Mouse (Mus musculus): ENCODE results near the gene Zfp87. TPM values are rescaled to one million over a fixed set of nuclear protein-coding genes. Genes with fewer than 3 reads are reported as not detected.

Gene Zfp87
- polyA plus RNA-seq (2015; fragmentation: Nextera tagmentation; extraction: Ambion mirVana), result 32.2 and 37.2 TPM in 2 replicates

DNA sequence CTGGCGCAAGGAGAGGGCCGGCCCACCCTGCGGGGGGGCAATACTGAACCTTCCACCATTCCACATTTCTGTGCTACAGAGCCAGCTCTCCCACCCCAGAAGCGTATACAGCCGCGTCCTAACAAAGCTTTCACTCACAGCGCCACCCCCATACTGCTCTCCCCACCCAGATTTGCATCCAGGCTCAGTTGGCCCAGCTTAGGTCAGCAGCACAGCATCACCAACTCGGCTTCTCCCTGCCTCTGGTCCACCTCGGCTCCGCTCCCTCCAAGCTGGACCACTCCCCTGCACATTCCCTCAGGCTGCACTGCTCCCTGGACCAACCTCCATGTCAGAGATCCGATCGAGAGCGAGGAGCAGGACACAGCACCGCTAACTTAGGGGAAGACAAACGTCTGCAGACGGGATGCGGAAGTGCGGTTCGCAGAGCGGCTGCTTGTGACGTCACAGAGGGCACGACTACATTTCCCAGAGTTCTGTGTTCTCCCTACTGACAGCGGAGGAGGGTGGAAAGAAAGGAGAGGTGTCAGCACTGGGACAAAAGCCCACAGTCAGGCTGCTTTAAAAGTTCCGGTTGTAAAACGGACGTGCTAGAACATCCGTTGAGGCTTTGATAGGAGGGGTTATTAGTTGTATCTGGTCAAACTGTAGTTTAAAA is at the start of gene Zfp87, which contains the start of gene Gm26965:
TSS of gene Zfp87 (minus strand) at position 425 of the 658 bp plus-strand sequence.
TSS of gene Gm26965 (minus strand) at position 399 of the 658 bp plus-strand sequence.
- H3K27ac ChIP-seq (replicated peaks), result peak within 1 kb of the TSS; percentile 79
- H3K36me3 ChIP-seq, result peaks cover 6% of the 10 kb centered on the region
- no peaks in the 10 kb centered on the region for H3K27me3 ChIP-seq
- no peaks in the 10 kb centered on the region for H3K9me3 ChIP-seq
- ATAC-seq (ENCODE audit: low FRiP score, low read depth), result peak; percentile 99
- peak within 1 kb of the TSS; percentile 62 for H3K9ac ChIP-seq
- H3K4me1 ChIP-seq (replicated peaks), result peaks cover 23% of the 10 kb centered on the region
- under 1% methylated on average over 27 of the region's 27 CpGs for WGBS
- H3K4me3 ChIP-seq, result peak within 1 kb of the TSS; percentile 63
- H3K4me2 ChIP-seq, result peak within 1 kb of the TSS; percentile 95

DNA sequence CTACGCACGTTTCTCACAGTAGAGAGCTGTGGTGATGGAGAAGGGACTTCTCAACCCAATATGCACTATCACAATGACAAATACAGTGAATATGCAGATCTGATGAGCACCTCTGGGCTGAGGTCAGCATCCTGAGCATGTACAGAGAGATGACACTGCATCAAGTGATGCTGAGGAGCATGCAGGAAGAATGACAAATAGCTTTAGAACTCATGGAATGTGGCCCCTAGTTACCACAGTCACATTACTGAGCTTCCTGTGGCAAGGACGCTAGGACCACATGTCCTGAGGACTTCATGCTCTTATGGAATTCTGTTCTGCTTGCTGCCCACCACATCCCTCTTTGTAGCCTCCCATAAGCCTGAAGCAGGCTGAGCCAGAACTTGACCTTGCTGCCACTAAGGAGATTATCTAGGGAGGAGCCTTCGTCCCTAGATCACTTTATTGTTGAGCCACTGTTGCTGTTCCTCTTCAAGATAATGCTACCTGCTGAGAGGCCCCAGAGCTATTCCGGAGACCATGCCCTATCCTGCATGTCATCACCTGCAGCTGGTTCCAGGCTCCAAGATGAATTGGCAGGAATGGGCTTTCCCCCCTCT is 46.7 kb upstream of the Zfp87 start:
- H3K4me1 ChIP-seq (replicated peaks), result no peaks in the 10 kb centered on the region
- no peak overlapping the region for H3K27ac ChIP-seq (replicated peaks)
- H3K4me3 ChIP-seq, result no peak overlapping the region
- no peak for ATAC-seq (ENCODE audit: low FRiP score, low read depth)
- no peaks in the 10 kb centered on the region for H3K36me3 ChIP-seq
- H3K27me3 ChIP-seq, result no peaks in the 10 kb centered on the region
- no peak overlapping the region for H3K4me2 ChIP-seq
- no peaks in the 10 kb centered on the region for H3K9me3 ChIP-seq
- 79% methylated on average over 5 of the region's 5 CpGs for WGBS
- no peak overlapping the region for H3K9ac ChIP-seq

DNA sequence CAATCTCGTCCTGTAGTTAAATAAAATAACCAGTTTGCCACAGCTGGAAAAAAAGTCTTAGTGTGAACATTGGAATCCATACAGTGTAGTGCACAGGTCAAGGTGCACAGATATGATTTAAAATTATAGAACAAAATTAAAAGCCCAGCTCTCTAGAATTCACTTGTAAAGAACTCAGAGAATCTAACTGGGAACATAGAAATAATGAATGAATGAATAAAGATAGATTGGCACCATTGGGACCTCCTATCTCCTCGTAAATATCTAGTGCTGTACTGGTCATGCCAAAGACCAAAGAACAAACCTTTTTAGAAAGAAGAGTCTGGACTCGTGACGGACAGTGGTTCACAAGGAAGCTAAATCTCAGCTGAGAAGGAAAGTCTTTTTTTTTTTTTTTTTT is 27.8 kb upstream of the Zfp87 start, which contains the start of gene Zfp748:
TSS of gene Zfp748 (minus strand) at position 101 of the 400 bp plus-strand sequence.
- Histone ChIP-seq H3K27ac (replicated peaks) (peak within 1 kb of the TSS; percentile 81), H3K9ac (peak within 1 kb of the TSS; percentile 65), H3K27me3 (no peaks in the 10 kb centered on the region), H3K4me1 (replicated peaks) (peaks cover 19% of the 10 kb centered on the region), H3K4me2 (peak within 1 kb of the TSS; percentile 64), H3K36me3 (no peaks in the 10 kb centered on the region), H3K4me3 (peak within 1 kb of the TSS; percentile 69), H3K9me3 (no peaks in the 10 kb centered on the region)
- ATAC-seq (ENCODE audit: low FRiP score, low read depth), result no peak
- WGBS, result 78% methylated on average over 4 of the region's 4 CpGs

DNA sequence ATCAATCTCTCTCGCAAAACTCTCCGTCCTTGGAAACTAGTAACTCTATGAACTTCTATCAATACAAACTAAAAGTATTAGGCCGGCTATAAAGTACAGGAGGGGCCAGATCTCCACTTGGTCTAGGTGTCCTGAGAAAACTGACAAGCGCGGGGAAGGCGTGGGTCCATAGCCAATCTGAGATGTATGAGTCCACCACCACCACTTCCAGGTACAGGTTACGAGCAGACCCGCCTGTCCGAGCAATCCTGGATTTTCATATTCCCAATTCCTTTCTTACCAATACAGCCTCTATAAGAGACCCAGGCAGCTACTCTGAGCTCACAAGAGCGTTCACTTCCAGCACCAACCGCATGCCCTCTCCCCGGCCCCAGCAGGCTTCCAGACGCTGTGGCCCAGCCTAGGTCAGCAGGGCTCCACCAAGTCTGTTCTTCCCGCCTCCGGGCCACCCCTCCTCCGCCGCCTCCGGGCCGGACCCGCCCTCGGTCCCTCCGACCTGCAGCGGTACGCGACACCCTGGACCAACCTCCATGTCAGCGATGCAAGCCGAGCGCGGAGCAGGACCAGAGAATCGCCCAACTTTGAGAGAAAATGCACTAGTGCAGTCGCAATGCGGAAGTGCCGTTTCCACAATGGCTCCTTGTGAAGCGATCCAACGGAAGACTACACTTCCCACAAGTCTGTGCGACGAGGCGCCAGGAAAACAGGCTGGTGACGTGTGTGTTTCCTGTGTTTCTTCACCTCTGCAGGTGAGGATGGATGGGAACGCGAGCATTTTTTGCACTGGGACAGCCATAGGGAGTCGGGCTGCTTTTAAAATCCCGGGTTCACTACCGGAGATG is 26.7 kb upstream of the Zfp87 start:
- H3K4me1 ChIP-seq (replicated peaks), result peaks cover 19% of the 10 kb centered on the region
- 1% methylated on average over 44 of the region's 44 CpGs for WGBS
- peak overlapping the region; percentile 65 for H3K9ac ChIP-seq
- peak overlapping the region; percentile 69 for H3K4me3 ChIP-seq
- peak; percentile 99 for ATAC-seq (ENCODE audit: low FRiP score, low read depth)
- no peaks in the 10 kb centered on the region for H3K9me3 ChIP-seq
- H3K36me3 ChIP-seq, result no peaks in the 10 kb centered on the region
- peak overlapping the region; percentile 81 for H3K27ac ChIP-seq (replicated peaks)
- H3K27me3 ChIP-seq, result no peaks in the 10 kb centered on the region
- H3K4me2 ChIP-seq, result peak overlapping the region; percentile 64

DNA sequence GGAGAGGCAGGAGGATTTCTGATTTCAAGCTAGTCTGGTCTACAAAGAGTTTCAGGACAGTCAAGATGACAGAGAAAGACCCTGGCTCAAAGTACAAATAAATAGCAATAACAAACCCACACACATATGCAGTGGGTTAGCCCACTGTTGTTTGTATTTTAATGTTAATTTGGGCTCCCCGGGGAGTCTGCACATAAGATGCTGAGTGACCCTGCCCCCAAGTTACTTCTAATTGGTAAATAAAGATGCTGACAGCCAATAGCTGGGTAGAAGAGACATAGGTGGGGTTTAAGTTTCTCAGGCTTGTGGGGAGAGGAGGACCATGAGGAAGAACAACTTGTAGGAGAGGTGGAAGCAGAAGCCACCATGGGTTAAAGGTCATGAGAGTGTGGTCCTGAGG is 20.0 kb upstream of the Zfp87 start:
- Histone ChIP-seq H3K9ac (no peak overlapping the region), H3K4me3 (no peak overlapping the region), H3K27ac (replicated peaks) (no peak overlapping the region), H3K4me2 (no peak overlapping the region), H3K27me3 (no peaks in the 10 kb centered on the region), H3K4me1 (replicated peaks) (peaks cover 6% of the 10 kb centered on the region; the same call in 1 of the 2 replicates), H3K36me3 (peaks cover 40% of the 10 kb centered on the region), H3K9me3 (peaks cover 4% of the 10 kb centered on the region)
- ATAC-seq (ENCODE audit: low FRiP score, low read depth), result no peak
- 92% methylated on average over 1 of the region's 1 CpGs for WGBS

DNA sequence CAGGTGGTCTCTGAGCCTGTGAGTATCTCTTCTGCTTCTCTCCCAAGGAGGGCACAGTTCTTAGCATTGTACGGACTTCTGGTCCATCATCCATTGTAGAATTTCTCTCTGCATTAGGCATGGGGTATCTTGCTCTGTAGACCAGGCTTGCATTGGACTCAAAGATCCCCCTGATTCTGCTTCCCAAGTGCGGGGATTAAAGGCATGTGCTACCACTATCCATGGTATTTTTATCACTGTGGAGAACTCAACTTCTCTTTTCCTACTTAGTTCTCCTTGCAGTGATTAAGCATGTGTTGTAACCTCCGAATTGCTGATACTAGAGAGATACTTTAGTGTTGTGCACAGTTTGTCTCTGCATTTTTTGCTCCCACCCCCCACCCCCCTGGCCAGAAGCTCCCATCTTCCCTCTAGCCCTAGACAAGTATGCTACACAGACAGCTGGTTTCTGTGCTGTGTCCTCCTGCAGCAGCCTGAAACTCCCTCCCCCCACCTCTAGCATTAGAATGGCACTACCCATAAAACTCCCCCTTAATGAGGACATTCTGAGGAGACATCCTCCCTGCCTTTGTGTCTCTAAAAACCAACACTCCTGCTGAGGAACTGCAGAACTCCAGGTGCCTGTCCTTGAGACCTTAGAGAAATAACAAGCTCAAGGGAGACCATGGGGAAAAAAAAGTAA is 1.2 kb upstream of the Zfp87 start:
- Histone ChIP-seq H3K36me3 (no peaks in the 10 kb centered on the region), H3K27me3 (no peaks in the 10 kb centered on the region), H3K4me1 (replicated peaks) (peaks cover 23% of the 10 kb centered on the region), H3K27ac (replicated peaks) (no peak overlapping the region), H3K9me3 (no peaks in the 10 kb centered on the region), H3K4me2 (0 out of 2 replicates have a peak overlapping the region, but pooled peaks have one; percentile 95), H3K4me3 (no peak overlapping the region), H3K9ac (no peak overlapping the region)
- no peak for ATAC-seq (ENCODE audit: low FRiP score, low read depth)
- 85% methylated on average over 3 of the region's 3 CpGs for WGBS

DNA sequence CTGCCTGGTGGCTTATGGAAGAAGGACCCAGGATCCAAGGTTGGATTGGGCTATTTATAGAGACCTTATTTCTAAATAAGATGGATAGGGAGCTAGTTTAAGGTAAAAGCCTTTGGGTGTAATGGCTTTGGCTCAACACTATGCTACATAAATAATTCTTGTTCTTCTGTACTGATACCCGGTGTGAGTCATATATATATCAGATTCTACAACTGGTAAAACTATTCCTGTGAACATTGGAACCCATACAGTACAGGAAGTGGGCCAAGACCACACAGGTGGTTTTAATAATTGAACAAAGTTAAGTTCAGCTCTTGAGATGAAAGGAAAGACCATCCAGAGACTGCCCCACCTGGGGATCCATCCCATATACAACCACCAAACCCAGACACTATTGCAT is 25.1 kb downstream of the Zfp87 start:
- WGBS, result 93% methylated on average over 1 of the region's 1 CpGs
- Histone ChIP-seq H3K9me3 (no peaks in the 10 kb centered on the region), H3K4me3 (peak overlapping the region; percentile 77; the same call in 1 of the 2 replicates), H3K27me3 (no peaks in the 10 kb centered on the region), H3K9ac (no peak overlapping the region), H3K27ac (replicated peaks) (no peak overlapping the region), H3K4me1 (replicated peaks) (peaks cover 10% of the 10 kb centered on the region), H3K4me2 (peak overlapping the region; percentile 84), H3K36me3 (peaks cover 7% of the 10 kb centered on the region)
- ATAC-seq (ENCODE audit: low FRiP score, low read depth), result peak; percentile 29

DNA sequence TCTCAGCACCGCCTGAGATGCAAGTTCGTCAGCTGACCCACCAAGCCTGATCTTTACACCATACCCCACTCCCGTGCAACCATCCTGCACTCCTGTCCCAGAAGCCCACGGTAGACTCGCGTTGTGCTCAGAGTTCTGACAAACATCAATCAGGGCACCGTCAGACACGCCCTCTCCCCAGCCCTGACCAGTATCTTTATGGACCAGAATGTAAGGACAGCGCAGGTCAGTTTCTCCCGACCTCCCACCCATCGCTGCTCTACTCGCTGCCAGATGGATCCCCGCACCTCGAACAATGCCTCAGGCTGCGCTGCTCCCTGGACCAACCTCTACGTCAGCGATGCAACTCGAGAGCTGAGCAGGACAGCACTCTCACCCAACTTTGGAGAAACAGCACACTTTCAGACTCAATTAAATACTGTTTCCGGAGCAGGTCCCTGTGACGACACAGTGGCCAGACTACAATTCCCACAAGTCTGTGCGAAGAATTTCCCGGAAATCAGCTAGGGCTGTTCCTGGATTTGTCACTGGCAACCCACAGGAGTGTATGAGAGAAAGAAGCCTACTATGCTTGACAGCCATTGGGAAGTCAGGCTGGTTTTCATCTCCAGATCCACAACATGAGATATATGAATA is 25.8 kb downstream of the Zfp87 start, which contains the start of gene Zfp58:
TSS of gene Zfp58 (minus strand) at position 472 of the 636 bp plus-strand sequence.
- H3K9me3 ChIP-seq, result no peaks in the 10 kb centered on the region
- H3K27me3 ChIP-seq, result no peaks in the 10 kb centered on the region
- peak within 1 kb of the TSS; percentile 58 for H3K9ac ChIP-seq
- H3K36me3 ChIP-seq, result peaks cover 13% of the 10 kb centered on the region
- H3K4me2 ChIP-seq, result peak within 1 kb of the TSS; percentile 84
- peak within 1 kb of the TSS; percentile 77 for H3K4me3 ChIP-seq
- peaks cover 10% of the 10 kb centered on the region for H3K4me1 ChIP-seq (replicated peaks)
- 1% methylated on average over 22 of the region's 22 CpGs for WGBS
- H3K27ac ChIP-seq (replicated peaks), result peak within 1 kb of the TSS; percentile 54
- ATAC-seq (ENCODE audit: low FRiP score, low read depth), result peak; percentile 97

DNA sequence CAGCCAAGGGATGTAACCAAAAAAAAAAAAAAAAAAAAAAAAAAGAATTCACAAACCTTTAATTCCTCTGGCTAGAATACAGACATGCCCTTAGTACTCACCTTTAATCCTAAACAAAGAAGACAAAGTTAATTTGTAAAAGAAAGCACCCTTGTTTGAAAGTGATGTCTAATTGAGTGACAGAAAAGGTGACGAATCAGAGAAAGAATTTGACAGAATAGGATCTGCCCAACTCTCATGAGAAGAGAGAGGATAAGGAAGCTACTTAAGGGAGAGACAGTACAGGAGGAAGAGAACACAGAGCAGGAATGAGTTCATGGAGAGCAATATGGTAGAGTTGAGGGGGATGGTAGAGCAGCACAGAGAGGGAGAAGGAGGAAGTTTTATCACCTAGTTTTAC is 30.3 kb downstream of the Zfp87 start:
- ATAC-seq (ENCODE audit: low FRiP score, low read depth), result no peak
- H3K27me3 ChIP-seq, result no peaks in the 10 kb centered on the region
- peaks cover 56% of the 10 kb centered on the region for H3K36me3 ChIP-seq
- peaks cover 10% of the 10 kb centered on the region for H3K4me1 ChIP-seq (replicated peaks)
- no peak overlapping the region for H3K27ac ChIP-seq (replicated peaks)
- H3K4me3 ChIP-seq, result no peak overlapping the region
- WGBS, result 97% methylated on average over 1 of the region's 1 CpGs
- H3K9me3 ChIP-seq, result peaks cover 16% of the 10 kb centered on the region
- H3K9ac ChIP-seq, result no peak overlapping the region
- H3K4me2 ChIP-seq, result no peak overlapping the region

DNA sequence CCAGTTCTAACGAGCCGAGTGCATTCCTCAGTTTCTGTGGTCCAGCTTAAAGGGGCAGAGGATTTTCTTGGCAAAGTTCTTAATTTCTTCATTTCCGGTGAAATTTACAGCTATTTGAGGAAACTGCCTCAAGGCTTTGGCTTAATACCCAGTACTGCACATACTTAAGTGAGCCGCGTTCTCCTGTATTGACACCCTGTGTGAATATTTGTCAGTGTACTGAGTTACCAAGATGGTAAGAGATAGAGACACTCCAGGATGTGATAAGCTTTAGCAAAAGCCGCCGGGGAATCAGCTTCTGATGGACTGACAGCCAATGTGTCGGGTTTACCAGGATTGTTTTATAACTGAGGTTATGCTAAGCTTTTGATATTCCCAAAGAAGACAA is 41.6 kb downstream of the Zfp87 start:
- H3K4me2 ChIP-seq, result peak overlapping the region; percentile 79
- peak; percentile 78 for ATAC-seq (ENCODE audit: low FRiP score, low read depth)
- H3K36me3 ChIP-seq, result peaks cover 19% of the 10 kb centered on the region
- peak overlapping the region; percentile 69 for H3K4me3 ChIP-seq
- H3K9ac ChIP-seq, result peak overlapping the region; percentile 65
- H3K9me3 ChIP-seq, result no peaks in the 10 kb centered on the region
- peaks cover 9% of the 10 kb centered on the region for H3K4me1 ChIP-seq (replicated peaks)
- no peaks in the 10 kb centered on the region for H3K27me3 ChIP-seq
- peak overlapping the region; percentile 60 for H3K27ac ChIP-seq (replicated peaks)
- WGBS, result 42% methylated on average over 8 of the region's 8 CpGs

Data from hindbrain, embryonic 15.5 days (tissue).